Mouse (Mus musculus) MEL (cell line): ENCODE measurements around the gene Jchain. TPM values are rescaled to one million over a fixed set of nuclear protein-coding genes. Genes with fewer than 3 reads are reported as not detected.

Experiments
- DNase-seq: peaks from one replicate; pipeline ENCODE4 v3.0.0; 2011; ENCODE audit warnings: low read depth, low spot score
- H3K27ac ChIP-seq: 2 replicates; pipeline ENCODE4 v1.5.1; 2012; ENCODE audit warnings: low read depth, mild to moderate bottlenecking, control low read depth, low read length, moderate library complexity; ENCODE audit not compliant: control insufficient read depth
- H3K27me3 ChIP-seq, 2 experiments: fragments of 150-350 bp in 1 of 2; sonication (generic) in 1 of 2; 2 replicates each; pipeline ENCODE4 v1.6.1; 2012; ENCODE audit warnings: low read length in 2 of 2, mild to moderate bottlenecking in 2 of 2, improper control_type of control experiment in 1 of 2, moderate library complexity in 1 of 2; ENCODE audit not compliant: insufficient read depth in 2 of 2, control insufficient read depth in 1 of 2
- H3K36me3 ChIP-seq, 2 experiments: 2 replicates each; pipeline ENCODE4 v1.6.1; 2012 to 2014; ENCODE audit warnings: low read length in 2 of 2, improper control_type of control experiment in 1 of 2, inconsistent platforms in 1 of 2, mild to moderate bottlenecking in 1 of 2; ENCODE audit not compliant: insufficient read depth in 2 of 2, control insufficient read depth in 1 of 2
- H3K4me1 ChIP-seq, 2 experiments: fragments of 150-350 bp in 1 of 2; sonication (generic) in 1 of 2; 2 replicates each; pipeline ENCODE4 v1.6.1; 2012; ENCODE audit warnings: low read length in 2 of 2, improper control_type of control experiment in 1 of 2, mild to moderate bottlenecking in 1 of 2; ENCODE audit not compliant: insufficient read depth in 2 of 2, control insufficient read depth in 1 of 2
- H3K4me3 ChIP-seq, 2 experiments: fragments of 150-350 bp in 1 of 2; sonication (generic) in 1 of 2; 2 replicates each; pipeline ENCODE4 v1.5.1; 2012; ENCODE audit warnings: low read depth in 2 of 2, low read length in 2 of 2, mild to moderate bottlenecking in 2 of 2, moderate library complexity in 2 of 2, control low read depth in 1 of 2, improper control_type of control experiment in 1 of 2; ENCODE audit not compliant: control insufficient read depth in 1 of 2, insufficient read depth in 1 of 2
- H3K79me2 ChIP-seq: 2 replicates; pipeline ENCODE4 v1.6.1; 2012; ENCODE audit warnings: mild to moderate bottlenecking, low read length, moderate library complexity; ENCODE audit not compliant: control insufficient read depth, poor library complexity, insufficient read depth
- H3K9ac ChIP-seq: 2 replicates; pipeline ENCODE4 v1.6.1; 2012; ENCODE audit warnings: low read depth, mild to moderate bottlenecking, control low read depth, low read length, moderate library complexity; ENCODE audit not compliant: control insufficient read depth, poor library complexity, severe bottlenecking
- H3K9me3 ChIP-seq: fragments of 150-350 bp; sonication (generic); replicated peaks from 2 replicates; pipeline ENCODE4 v1.6.1; 2012; ENCODE audit warnings: mild to moderate bottlenecking, low read length, improper control_type of control experiment, moderate library complexity; ENCODE audit not compliant: insufficient read depth
- CHD1 ChIP-seq: IDR thresholded peaks from 2 replicates; pipeline ENCODE4 v1.6.1; 2012; ENCODE audit warnings: low read depth, mild to moderate bottlenecking, inconsistent platforms, low read length, improper control_type of control experiment
- ELF1 ChIP-seq: IDR thresholded peaks from 2 replicates; pipeline ENCODE4 v1.6.1; 2014; ENCODE audit warnings: low read depth, mild to moderate bottlenecking, inconsistent platforms, low read length, improper control_type of control experiment, moderate library complexity
- EP300 ChIP-seq, 2 experiments: IDR thresholded peaks; 2 replicates each; pipeline ENCODE4 v1.6.1; 2011; ENCODE audit warnings: improper control_type of control experiment in 2 of 2, low read length in 2 of 2, low read depth in 1 of 2, mild to moderate bottlenecking in 1 of 2
- KAT2A ChIP-seq: conservative IDR thresholded peaks from 2 replicates; pipeline ENCODE4 v1.6.1; 2012; ENCODE audit warnings: low read depth, low read length, improper control_type of control experiment, inconsistent platforms
- MAFK ChIP-seq: IDR thresholded peaks from 2 replicates; pipeline ENCODE4 v1.6.1; 2011; ENCODE audit warnings: low read depth, mild to moderate bottlenecking, low read length, improper control_type of control experiment, borderline replicate concordance
- MAZ ChIP-seq: IDR thresholded peaks from 2 replicates; pipeline ENCODE4 v1.6.1; 2012; ENCODE audit warnings: low read depth, mild to moderate bottlenecking, inconsistent platforms, low read length, improper control_type of control experiment
- MEF2A ChIP-seq: IDR thresholded peaks from 2 replicates; pipeline ENCODE4 v1.6.1; 2014; ENCODE audit warnings: low read depth, mild to moderate bottlenecking, inconsistent platforms, low read length, improper control_type of control experiment; ENCODE audit not compliant: poor library complexity, insufficient replicate concordance, severe bottlenecking; ENCODE audit errors: extremely low read depth
- MXI1 ChIP-seq: IDR thresholded peaks from 2 replicates; pipeline ENCODE4 v1.6.1; 2011; ENCODE audit warnings: mild to moderate bottlenecking, low read depth, low read length, improper control_type of control experiment
- MYB ChIP-seq: IDR thresholded peaks from 2 replicates; pipeline ENCODE4 v1.6.1; 2011; ENCODE audit warnings: mild to moderate bottlenecking, low read depth, low read length, improper control_type of control experiment
- MYC ChIP-seq: IDR thresholded peaks from 2 replicates; pipeline ENCODE4 v1.6.1; 2011; ENCODE audit warnings: low read depth, mild to moderate bottlenecking, low read length, improper control_type of control experiment, moderate library complexity
- NRF1 ChIP-seq: IDR thresholded peaks from 2 replicates; pipeline ENCODE4 v1.6.1; 2014; ENCODE audit warnings: low read depth, mild to moderate bottlenecking, inconsistent platforms, low read length, improper control_type of control experiment, moderate library complexity; ENCODE audit not compliant: poor library complexity, insufficient read depth, severe bottlenecking
- POLR2AphosphoS2 ChIP-seq: IDR thresholded peaks from 2 replicates; pipeline ENCODE4 v1.6.1; 2011; ENCODE audit warnings: low read length, improper control_type of control experiment
- POLR2AphosphoS5 ChIP-seq: IDR thresholded peaks from 2 replicates; pipeline ENCODE4 v1.6.1; 2012; ENCODE audit warnings: low read depth, borderline replicate concordance, mild to moderate bottlenecking, inconsistent platforms, low read length, moderate library complexity, mixed read lengths
- SIN3A ChIP-seq: IDR thresholded peaks from 2 replicates; pipeline ENCODE4 v1.6.1; 2012; ENCODE audit warnings: low read length, improper control_type of control experiment, inconsistent platforms
- TAL1 ChIP-seq: IDR thresholded peaks from 2 replicates; pipeline ENCODE4 v1.6.1; 2012; ENCODE audit warnings: mild to moderate bottlenecking, inconsistent platforms, low read length, moderate library complexity, mixed read lengths
- TBP ChIP-seq: IDR thresholded peaks from 2 replicates; pipeline ENCODE4 v1.8.0; 2011; ENCODE audit warnings: low read depth, low read length, improper control_type of control experiment
- UBTF ChIP-seq: IDR thresholded peaks from 2 replicates; pipeline ENCODE4 v1.6.1; 2012; ENCODE audit warnings: low read depth, mild to moderate bottlenecking, inconsistent platforms, low read length, improper control_type of control experiment, moderate library complexity, borderline replicate concordance; ENCODE audit not compliant: insufficient read depth
- USF1 ChIP-seq: IDR thresholded peaks from 2 replicates; pipeline ENCODE4 v1.6.1; 2014; ENCODE audit warnings: low read depth, mild to moderate bottlenecking, inconsistent platforms, low read length, improper control_type of control experiment, moderate library complexity
- USF2 ChIP-seq, 2 experiments: IDR thresholded peaks; 2 replicates each; pipeline ENCODE4 v1.6.1; 2011 to 2012; ENCODE audit warnings: improper control_type of control experiment in 2 of 2, low read length in 2 of 2, borderline replicate concordance in 1 of 2, inconsistent platforms in 1 of 2, low read depth in 1 of 2, mild to moderate bottlenecking in 1 of 2; ENCODE audit not compliant: insufficient read depth in 1 of 2
- ZC3H11A ChIP-seq: IDR thresholded peaks from 2 replicates; pipeline ENCODE4 v1.6.1; 2012; ENCODE audit warnings: low read depth, mild to moderate bottlenecking, inconsistent platforms, low read length, improper control_type of control experiment
- ZKSCAN1 ChIP-seq: IDR thresholded peaks from 2 replicates; pipeline ENCODE4 v1.6.1; 2012; ENCODE audit warnings: low read depth, mild to moderate bottlenecking, inconsistent platforms, low read length, improper control_type of control experiment, moderate library complexity
- polyA plus RNA-seq, 2 experiments: library from polyadenylated mRNA; stranded (reverse) in 1 of 2; unstranded in 1 of 2; fragments of >175 nt in 1 of 2; fragments of >200 nt in 1 of 2; gene quantifications; 2 replicates each; pipeline versions ENCODE4 v1.2.1 to v1.2.4; 2012; ENCODE audit warnings: low replicate concordance in 2 of 2, low read depth in 1 of 2; ENCODE audit not compliant: insufficient read length in 2 of 2, insufficient read depth in 1 of 2, missing spikeins in 1 of 2
- total RNA-seq: library from RNA; depleted of rRNA; stranded (reverse); fragments of 300-350 nt; gene quantifications from 2 replicates; pipeline ENCODE4 v1.2.3, GENCODE M21; 2012

Jchain gene
- total and polyA plus RNA-seq, 3 experiments: not detected

DNA sequence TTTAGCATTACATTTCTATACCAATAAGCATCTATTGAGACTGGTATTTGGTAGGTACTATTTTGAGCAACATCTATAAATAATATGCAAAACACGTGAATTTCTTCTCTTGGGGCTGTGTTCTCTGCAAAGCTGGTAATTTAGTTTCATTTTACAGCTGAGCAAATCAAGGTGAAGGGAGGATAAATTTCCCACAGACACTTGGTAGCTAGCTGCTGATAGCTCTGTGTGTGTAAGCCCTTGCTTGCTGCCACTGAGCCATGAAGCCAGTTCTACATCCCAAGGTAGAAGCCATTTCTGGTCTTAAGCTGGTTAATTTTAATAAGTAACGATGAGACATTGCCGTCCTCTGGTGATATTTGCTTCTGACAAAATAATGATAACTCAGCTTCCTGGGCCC, 47.1 kb upstream of the Jchain start:
- Histone ChIP-seq H3K9me3 (no peaks in the 10 kb centered on the region), H3K4me3 (no peak overlapping the region), H3K36me3 (no peaks in the 10 kb centered on the region), H3K79me2 (no peaks in the 10 kb centered on the region), H3K27ac (no peak overlapping the region), H3K27me3 (no peaks in the 10 kb centered on the region), H3K9ac (no peak overlapping the region), H3K4me1 (no peaks in the 10 kb centered on the region)
- TF ChIP-seq ZC3H11A (no peak), CHD1 (no peak), EP300 (IDR thresholded peaks at IDR 0.05; ENCODE audit: low read depth in 1 of 2, low read length in 2 of 2) (no peak), MYC (no peak), ZKSCAN1 (no peak), USF1 (no peak), MXI1 (no peak), TAL1 (no peak), MAFK (no peak), POLR2AphosphoS5 (no peak), MEF2A (no peak), TBP (no peak), SIN3A (no peak), MYB (no peak)
- DNase-seq: no peak

GRCm38 (mm10) chr5:88569541-88569940, 41.9 kb upstream of the Jchain start:
- no peak overlapping the region for H3K27ac ChIP-seq
- TF ChIP-seq CHD1 (no peak), NRF1 (no peak), ELF1 (no peak), MAZ (no peak), UBTF (no peak), USF2 (IDR thresholded peaks at IDR 0.05; ENCODE audit: borderline replicate concordance in 1 of 2, insufficient read depth in 1 of 2, low read depth in 1 of 2, low read length in 2 of 2) (no peak), POLR2AphosphoS2 (no peak), MAFK (no peak), MYB (no peak), MYC (no peak), ZKSCAN1 (no peak), KAT2A (no peak)
- peaks cover 0 to 6% of the 10 kb centered on the region in 2 experiments; a peak in 2 of 4 replicates for H3K36me3 ChIP-seq
- no peaks in the 10 kb centered on the region for H3K27me3 ChIP-seq
- H3K4me1 ChIP-seq: peaks cover 3 to 5% of the 10 kb centered on the region in 2 experiments; a peak in 3 of 4 replicates
- DNase-seq: no peak
- H3K9ac ChIP-seq: no peak overlapping the region
- H3K9me3 ChIP-seq: no peaks in the 10 kb centered on the region
- peaks cover 3% of the 10 kb centered on the region; the same call in 1 of the 2 replicates for H3K79me2 ChIP-seq
- H3K4me3 ChIP-seq: no peak overlapping the region
